In genomic region chr12:8333617-8334016, GRCm38 (mm10) we compare ENCODE assay signal across 20 mouse cellular contexts. TPM values are rescaled to one million over a fixed set of nuclear protein-coding genes. Genes with fewer than 3 reads are reported as not detected.
DNase-seq lines count a peak whose midpoint lies in the region; ATAC-seq lines count a peak whose summit lies in the region.
"Had no signal": no experiment of that assay in that cellular context is flagged by ENCODE, and none has a peak within 500 bp of the region (broad histone marks: within the 10 kb centered on the region; RNA-seq: fewer than 3 reads in every experiment).

No protein-coding gene starts in this region.

- H3K4me3 ChIP-seq in heart, embryonic 16.5 days (ENCODE audit: low read length) = no peak overlapping the region
- H3K4me3 ChIP-seq in heart, embryonic 12.5 days = no peak overlapping the region
- no peak overlapping the region for H3K4me3 ChIP-seq in liver, embryonic 12.5 days
- H3K4me3 ChIP-seq: hindbrain, embryonic 15.5 days; neural tube, embryonic 13.5 days had no signal

- ATAC-seq in heart, embryonic 16.5 days (replicated peaks; ENCODE audit: extremely low read depth, insufficient read depth, low FRiP score) = no peak
- ATAC-seq in heart, embryonic 12.5 days (ENCODE audit: insufficient number of reproducible peaks, low FRiP score) = no peak
- peak; percentile 71 for ATAC-seq in liver, embryonic 12.5 days
- ATAC-seq: CD4-positive, CD25-positive, alpha-beta regulatory T cell, adult 4 months had no signal

- no peak overlapping the region for H3K9ac ChIP-seq in heart, embryonic 16.5 days (ENCODE audit: low read length)
- no peak overlapping the region for H3K9ac ChIP-seq in heart, embryonic 12.5 days
- no peak overlapping the region for H3K9ac ChIP-seq in liver, embryonic 12.5 days
- H3K9ac ChIP-seq: hindbrain, embryonic 15.5 days; neural tube, embryonic 13.5 days had no signal

- peak; percentile 67 for DNase-seq in adrenal gland, adult 2 months
- no peak for DNase-seq in adrenal gland, postnatal 10 days
- peak; percentile 18 for DNase-seq in Muller cell, postnatal 12 days (ENCODE audit: inconsistent ontology term)
- DNase-seq in ovary, postnatal 10 days (ENCODE audit: low spot score) = no peak
- DNase-seq in thymus, adult 18-20 months = no peak
- DNase-seq: cerebellum, adult 8-10 months; kidney, postnatal 4 days; lung, adult 18-20 months; lung, postnatal 36 days; right cerebral cortex, postnatal 25 days; thymus, postnatal 4 days had no signal

- peaks cover 7% of the 10 kb centered on the region for H3K36me3 ChIP-seq in heart, embryonic 16.5 days (ENCODE audit: control insufficient read depth, insufficient read depth)
- peaks cover 38% of the 10 kb centered on the region for H3K36me3 ChIP-seq in heart, embryonic 12.5 days
- peaks cover 36% of the 10 kb centered on the region for H3K36me3 ChIP-seq in liver, embryonic 12.5 days

- H3K9me3 ChIP-seq in heart, embryonic 16.5 days (replicated peaks; ENCODE audit: control insufficient read depth, low read length) = no peaks in the 10 kb centered on the region
- no peaks in the 10 kb centered on the region for H3K9me3 ChIP-seq in heart, embryonic 12.5 days (replicated peaks)
- H3K9me3 ChIP-seq in liver, embryonic 12.5 days (replicated peaks) = no peaks in the 10 kb centered on the region
- H3K9me3 ChIP-seq: G1E; hindbrain, embryonic 15.5 days; neural tube, embryonic 13.5 days had no signal

- no peaks in the 10 kb centered on the region for H3K27me3 ChIP-seq in heart, embryonic 16.5 days (ENCODE audit: control insufficient read depth, insufficient read depth, low read length)
- H3K27me3 ChIP-seq in heart, embryonic 12.5 days (replicated peaks) = no peaks in the 10 kb centered on the region
- H3K27me3 ChIP-seq in liver, embryonic 12.5 days (replicated peaks) = no peaks in the 10 kb centered on the region
- H3K27me3 ChIP-seq: hindbrain, embryonic 15.5 days; neural tube, embryonic 13.5 days had no signal

- H3K4me2 ChIP-seq in heart, embryonic 16.5 days (ENCODE audit: low read depth, low read length) = no peak overlapping the region
- no peak overlapping the region for H3K4me2 ChIP-seq in heart, embryonic 12.5 days
- H3K4me2 ChIP-seq in liver, embryonic 12.5 days = no peak overlapping the region
- H3K4me2 ChIP-seq: hindbrain, embryonic 15.5 days; neural tube, embryonic 13.5 days had no signal

- WGBS in heart, embryonic 16.5 days = 77% methylated on average over 8 of the region's 8 CpGs
- 70% methylated on average over 8 of the region's 8 CpGs for WGBS in heart, embryonic 12.5 days
- 65% methylated on average over 8 of the region's 8 CpGs for WGBS in liver, embryonic 12.5 days (ENCODE audit: insufficient replicate concordance)

- peaks cover 34% of the 10 kb centered on the region for H3K4me1 ChIP-seq in heart, embryonic 16.5 days (ENCODE audit: control insufficient read depth, insufficient read depth, low read length)
- H3K4me1 ChIP-seq in heart, embryonic 12.5 days (replicated peaks) = peaks cover 48% of the 10 kb centered on the region
- H3K4me1 ChIP-seq in liver, embryonic 12.5 days = peaks cover 11% of the 10 kb centered on the region; the same call in 1 of the 2 replicates

- peak overlapping the region; percentile 38 for H3K27ac ChIP-seq in heart, embryonic 16.5 days (ENCODE audit: low read length)
- no peak overlapping the region for H3K27ac ChIP-seq in heart, embryonic 12.5 days (ENCODE audit: poor library complexity, severe bottlenecking)
- H3K27ac ChIP-seq in liver, embryonic 12.5 days = no peak overlapping the region
- H3K27ac ChIP-seq: hindbrain, embryonic 15.5 days; neural tube, embryonic 13.5 days had no signal

RNA-seq across cellular contexts. Expression of gene Hs1bp3, which starts 20.4 kb away (rescaled TPM):
- total RNA-seq in adrenal gland, adult 2 months (2021) = 10 to 100 TPM; 13.8 to 22.0 TPM
- polyA plus RNA-seq in adrenal gland, adult 2 months (2012; rRNA removed) = 20.6 and 22.7 TPM in 2 replicates
- total RNA-seq in adrenal gland, postnatal 10 days (2021) = 10 to 100 TPM; 11.0 to 16.9 TPM
- 15.1 and 16.5 TPM in 2 replicates for polyA plus RNA-seq in heart, embryonic 16.5 days (2015; fragmentation: Nextera tagmentation; extraction: Ambion mirVana)
- polyA plus RNA-seq in heart, embryonic 12.5 days (2016; fragmentation: Nextera tagmentation; extraction: Ambion mirVana) = 16.5 and 18.3 TPM in 2 replicates
- 5.4 and 6.1 TPM in 2 replicates for polyA plus RNA-seq in liver, embryonic 12.5 days (2016; fragmentation: Nextera tagmentation; extraction: Ambion mirVana)

RNA-seq across cellular contexts. Expression of gene Gdf7, which starts 31.9 kb away (rescaled TPM):
- total RNA-seq in adrenal gland, adult 2 months (2021) = not detected
- 0.20 and 0.31 TPM in 2 replicates for polyA plus RNA-seq in adrenal gland, adult 2 months (2012; rRNA removed)
- total RNA-seq in adrenal gland, postnatal 10 days (2021) = under 1 TPM in 1 of 2 experiments, not detected in 1; 0.18 TPM
- polyA plus RNA-seq in heart, embryonic 16.5 days (2015; fragmentation: Nextera tagmentation; extraction: Ambion mirVana) = not detected in 2 replicates
- 0.24 and 0.27 TPM in 2 replicates for polyA plus RNA-seq in heart, embryonic 12.5 days (2016; fragmentation: Nextera tagmentation; extraction: Ambion mirVana)
- not detected in 2 replicates for polyA plus RNA-seq in liver, embryonic 12.5 days (2016; fragmentation: Nextera tagmentation; extraction: Ambion mirVana)
- total RNA-seq: G1E; gastrocnemius, postnatal 14 days; layer of hippocampus, postnatal 25 days had no signal
- polyA plus RNA-seq: CD4-positive, CD25-positive, alpha-beta regulatory T cell, adult 4 months; G1E had no signal

Comparison
In these comparisons a context has a peak if more than half of its experiments do, and no peak if none do; other contexts are left out.
1. DNase-seq: peak in adrenal gland, adult 2 months (single experiment) and Muller cell, postnatal 12 days (single experiment); none in adrenal gland, postnatal 10 days (single experiment), ovary, postnatal 10 days (single experiment) and thymus, adult 18-20 months (0 of 2).